Mouse (Mus musculus) midbrain, embryonic 16.5 days (tissue): ENCODE results near the gene Tspo2. TPM values are rescaled to one million over a fixed set of nuclear protein-coding genes. Genes with fewer than 3 reads are reported as not detected.

Experiments
- ATAC-seq: fragments of 200-750 bp; cut with Nextera tagmentation; 2 replicates; pipeline ENCODE4 v1.8.0; 2017; ENCODE audit warnings: moderate TSS enrichment
- H3K27ac ChIP-seq: fragments of 300-500 bp; sonication (generic); 2 replicates; pipeline ENCODE4 v1.5.1; 2014; ENCODE audit warnings: mild to moderate bottlenecking, low read length, mixed read lengths
- H3K27me3 ChIP-seq: fragments of 300-500 bp; sonication (generic); 2 replicates; pipeline ENCODE4 v1.6.1; 2014; ENCODE audit warnings: low read depth, low read length, mixed read lengths; ENCODE audit not compliant: control insufficient read depth, insufficient read depth
- H3K36me3 ChIP-seq: fragments of 300-500 bp; sonication (generic); 2 replicates; pipeline ENCODE4 v1.6.1; 2014; ENCODE audit warnings: mild to moderate bottlenecking, low read length, moderate library complexity, mixed read lengths; ENCODE audit not compliant: control insufficient read depth, insufficient read depth
- H3K4me1 ChIP-seq: fragments of 300-500 bp; sonication (generic); 2 replicates; pipeline ENCODE4 v1.6.1; 2014; ENCODE audit warnings: mild to moderate bottlenecking, low read length, mixed read lengths; ENCODE audit not compliant: control insufficient read depth, insufficient read depth
- H3K4me2 ChIP-seq: fragments of 300-500 bp; sonication (generic); 2 replicates; pipeline ENCODE4 v1.6.1; 2014; ENCODE audit warnings: mild to moderate bottlenecking, low read length, mixed read lengths
- H3K4me3 ChIP-seq: fragments of 300-500 bp; sonication (generic); 2 replicates; pipeline ENCODE4 v1.5.1; 2014; ENCODE audit warnings: low read depth, mild to moderate bottlenecking, low read length, moderate library complexity, mixed read lengths
- H3K9ac ChIP-seq: fragments of 300-500 bp; sonication (generic); 2 replicates; pipeline ENCODE4 v1.6.1; 2014; ENCODE audit warnings: low read depth, low read length, mixed read lengths
- H3K9me3 ChIP-seq: fragments of 300-500 bp; sonication (generic); replicated peaks from 2 replicates; pipeline ENCODE4 v1.6.1; 2014; ENCODE audit warnings: mild to moderate bottlenecking, low read length, mixed read lengths; ENCODE audit not compliant: control insufficient read depth, poor library complexity, severe bottlenecking
- WGBS: fragments of 180-500 bp; shearing (Covaris S2); extraction: QIAGEN DNeasy Blood & Tissue Kit; methylation state at CpG from one replicate; pipeline ENCODE4 v1.1.7; 2014; 5-methylcytosine and 5-hydroxymethylcytosine counted together
- polyA plus RNA-seq: library from polyadenylated mRNA; unstranded; fragments of >200 nt; fragmentation: Nextera tagmentation; extraction: Ambion mirVana; gene quantifications from 2 replicates; pipeline ENCODE4 v1.2.1, GENCODE M21; 2015

The Tspo2 gene
- polyA plus RNA-seq, 1 experiment from 2014 or later, result 1.9 TPM

DNA sequence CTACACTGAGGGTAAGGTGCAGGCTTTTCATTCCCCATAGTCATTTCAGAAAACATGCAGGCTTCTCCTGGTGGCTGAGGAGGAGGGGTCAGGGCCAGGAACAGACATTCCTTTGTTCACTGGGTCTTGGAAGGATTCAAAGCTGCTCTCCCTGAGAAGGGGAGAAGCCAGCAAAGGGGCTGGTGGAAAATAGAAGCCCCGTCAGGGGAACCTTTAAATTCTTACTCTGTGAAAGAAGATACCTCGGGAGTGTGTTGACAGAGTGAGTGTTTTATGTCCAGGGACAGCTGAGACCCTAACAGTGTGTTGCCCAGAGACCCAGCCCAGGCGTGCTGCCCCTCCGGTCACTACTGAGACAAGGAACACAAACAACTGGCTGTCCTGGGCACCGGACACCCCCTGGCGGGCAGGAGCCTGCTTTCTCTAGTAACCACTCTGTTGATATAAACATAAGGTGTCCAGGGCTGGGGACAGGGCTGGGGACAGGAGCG, 13.9 kb downstream of the Tspo2 start:
- no peak overlapping the region for H3K4me2 ChIP-seq
- H3K4me1 ChIP-seq, result no peaks in the 10 kb centered on the region
- no peak overlapping the region for H3K9ac ChIP-seq
- no peak overlapping the region for H3K27ac ChIP-seq
- H3K4me3 ChIP-seq, result no peak overlapping the region
- WGBS, result 40% methylated on average over 7 of the region's 7 CpGs
- no peak; the same call in 1 of the 2 replicates for ATAC-seq
- H3K27me3 ChIP-seq, result no peaks in the 10 kb centered on the region
- H3K36me3 ChIP-seq, result no peaks in the 10 kb centered on the region
- no peaks in the 10 kb centered on the region for H3K9me3 ChIP-seq

DNA sequence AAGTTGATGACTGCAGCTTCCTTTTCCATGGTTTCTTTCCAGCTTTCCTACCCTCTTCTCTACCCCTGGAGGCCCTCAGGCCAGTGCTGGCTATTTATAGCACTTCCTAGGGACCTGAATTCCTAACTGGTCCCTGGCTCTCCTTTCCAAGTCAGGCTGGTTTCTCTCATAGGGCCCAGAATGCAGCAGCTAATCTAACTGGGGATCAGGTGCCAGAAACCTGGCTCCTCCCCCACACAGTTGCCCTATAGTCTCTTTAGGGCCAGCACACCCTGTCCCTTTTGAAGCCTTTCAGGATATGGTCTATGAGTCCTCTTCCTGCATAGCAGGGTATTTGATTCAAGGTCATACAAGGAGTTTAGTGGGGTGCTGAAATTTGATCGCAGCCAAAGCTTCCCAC, 14.8 kb downstream of the Tspo2 start:
- Histone ChIP-seq H3K9me3 (no peaks in the 10 kb centered on the region), H3K27ac (no peak overlapping the region), H3K9ac (no peak overlapping the region), H3K27me3 (no peaks in the 10 kb centered on the region), H3K36me3 (no peaks in the 10 kb centered on the region), H3K4me3 (no peak overlapping the region), H3K4me2 (no peak overlapping the region), H3K4me1 (no peaks in the 10 kb centered on the region)
- no peak for ATAC-seq
- 85% methylated on average over 1 of the region's 1 CpGs for WGBS

DNA sequence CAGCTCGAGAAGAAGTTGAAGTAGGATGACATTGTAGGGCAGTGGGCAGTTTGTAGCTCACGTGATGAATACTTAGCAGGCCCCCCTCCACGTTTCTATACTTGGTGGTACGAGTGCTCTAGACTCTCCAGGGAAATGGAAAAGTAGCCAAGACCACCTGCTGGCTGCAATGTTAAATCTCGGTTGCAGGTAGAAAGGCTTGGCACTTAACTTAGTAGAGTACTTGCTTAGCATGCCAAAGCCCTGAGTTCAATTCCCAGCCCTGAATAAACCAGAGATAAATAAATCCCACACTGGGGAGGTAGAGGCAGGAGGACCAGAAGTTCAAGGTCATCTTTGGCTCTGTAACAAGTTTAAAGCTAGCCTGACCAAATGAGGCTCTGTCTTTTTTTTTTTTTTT, 16.8 kb downstream of the Tspo2 start:
- 79% methylated on average over 5 of the region's 5 CpGs for WGBS
- Histone ChIP-seq H3K27me3 (no peaks in the 10 kb centered on the region), H3K9me3 (no peaks in the 10 kb centered on the region), H3K4me1 (no peaks in the 10 kb centered on the region), H3K9ac (no peak overlapping the region), H3K36me3 (no peaks in the 10 kb centered on the region), H3K4me2 (no peak overlapping the region), H3K27ac (no peak overlapping the region), H3K4me3 (no peak overlapping the region)
- no peak for ATAC-seq

DNA sequence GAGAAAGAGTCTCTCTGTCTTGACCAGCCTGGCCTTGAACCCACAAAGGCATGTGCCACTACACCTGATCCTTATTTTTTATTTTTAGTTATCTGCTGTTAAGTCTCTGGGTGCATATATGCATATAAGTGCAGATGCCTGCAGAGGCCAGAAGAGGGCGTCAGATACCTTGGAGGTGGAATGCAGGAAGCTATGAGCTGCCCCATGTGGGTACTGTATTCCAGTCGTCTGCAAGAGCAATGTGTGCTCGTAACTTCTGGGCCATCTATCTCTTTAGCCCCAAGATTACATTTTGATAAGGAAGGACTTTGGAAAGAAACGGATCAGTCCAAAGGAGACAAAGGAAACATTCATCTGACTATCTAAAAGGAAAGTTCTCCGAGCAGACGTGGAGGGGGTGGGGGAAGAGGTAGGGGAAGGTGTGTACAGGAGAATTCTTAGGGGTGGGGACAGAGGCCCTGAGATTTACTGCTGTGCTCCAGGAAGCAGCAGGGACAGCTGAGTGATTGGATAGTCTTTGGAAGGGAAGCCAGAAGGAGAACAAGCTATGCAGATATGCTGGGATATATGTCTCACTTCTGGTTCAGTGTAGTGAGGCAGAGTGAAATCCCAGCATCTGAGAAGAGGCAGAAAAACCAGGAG, 17.5 kb downstream of the Tspo2 start:
- no peaks in the 10 kb centered on the region for H3K27me3 ChIP-seq
- H3K27ac ChIP-seq, result no peak overlapping the region
- no peak overlapping the region for H3K4me2 ChIP-seq
- H3K9ac ChIP-seq, result no peak overlapping the region
- no peaks in the 10 kb centered on the region for H3K36me3 ChIP-seq
- no peaks in the 10 kb centered on the region for H3K9me3 ChIP-seq
- no peaks in the 10 kb centered on the region for H3K4me1 ChIP-seq
- 78% methylated on average over 6 of the region's 6 CpGs for whole genome bisulfite sequencing
- ATAC-seq, result no peak
- no peak overlapping the region for H3K4me3 ChIP-seq

DNA sequence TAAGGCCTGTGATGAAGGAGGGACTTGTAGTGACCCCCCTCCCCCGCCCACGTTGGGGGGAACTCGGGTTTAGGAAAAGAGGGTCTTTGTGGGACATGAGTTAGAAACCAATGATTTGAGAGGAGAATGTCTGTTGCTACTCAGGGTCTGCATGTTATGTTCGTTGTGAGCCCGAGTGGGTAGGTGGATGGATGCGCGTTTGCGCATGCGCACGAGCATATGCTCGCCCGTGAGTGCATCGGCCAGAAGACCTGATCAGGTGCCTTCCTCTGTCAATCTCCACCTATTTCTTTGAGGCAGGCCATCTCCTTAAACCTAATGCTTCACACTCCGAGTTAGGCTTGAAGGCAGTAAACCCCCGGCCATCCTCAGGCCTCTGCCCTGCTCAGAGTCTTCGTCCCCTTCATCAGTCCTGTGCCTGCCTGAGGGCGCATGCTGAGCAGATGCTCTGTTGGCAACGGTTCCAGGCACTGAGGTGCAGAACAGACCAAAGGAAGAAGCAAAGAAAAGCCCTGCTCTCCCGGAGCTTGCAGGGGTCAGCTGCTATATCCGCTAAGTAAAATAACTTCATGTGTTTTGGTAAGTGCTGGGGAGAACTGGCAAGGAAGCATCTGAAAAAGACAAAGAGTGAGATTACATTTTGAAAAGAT, 18.2 kb downstream of the Tspo2 start:
- no peaks in the 10 kb centered on the region for H3K36me3 ChIP-seq
- no peaks in the 10 kb centered on the region for H3K4me1 ChIP-seq
- no peaks in the 10 kb centered on the region for H3K27me3 ChIP-seq
- H3K4me3 ChIP-seq, result no peak overlapping the region
- 80% methylated on average over 20 of the region's 20 CpGs for WGBS
- H3K9ac ChIP-seq, result no peak overlapping the region
- H3K27ac ChIP-seq, result no peak overlapping the region
- H3K9me3 ChIP-seq, result no peaks in the 10 kb centered on the region
- no peak overlapping the region for H3K4me2 ChIP-seq
- no peak for ATAC-seq

DNA sequence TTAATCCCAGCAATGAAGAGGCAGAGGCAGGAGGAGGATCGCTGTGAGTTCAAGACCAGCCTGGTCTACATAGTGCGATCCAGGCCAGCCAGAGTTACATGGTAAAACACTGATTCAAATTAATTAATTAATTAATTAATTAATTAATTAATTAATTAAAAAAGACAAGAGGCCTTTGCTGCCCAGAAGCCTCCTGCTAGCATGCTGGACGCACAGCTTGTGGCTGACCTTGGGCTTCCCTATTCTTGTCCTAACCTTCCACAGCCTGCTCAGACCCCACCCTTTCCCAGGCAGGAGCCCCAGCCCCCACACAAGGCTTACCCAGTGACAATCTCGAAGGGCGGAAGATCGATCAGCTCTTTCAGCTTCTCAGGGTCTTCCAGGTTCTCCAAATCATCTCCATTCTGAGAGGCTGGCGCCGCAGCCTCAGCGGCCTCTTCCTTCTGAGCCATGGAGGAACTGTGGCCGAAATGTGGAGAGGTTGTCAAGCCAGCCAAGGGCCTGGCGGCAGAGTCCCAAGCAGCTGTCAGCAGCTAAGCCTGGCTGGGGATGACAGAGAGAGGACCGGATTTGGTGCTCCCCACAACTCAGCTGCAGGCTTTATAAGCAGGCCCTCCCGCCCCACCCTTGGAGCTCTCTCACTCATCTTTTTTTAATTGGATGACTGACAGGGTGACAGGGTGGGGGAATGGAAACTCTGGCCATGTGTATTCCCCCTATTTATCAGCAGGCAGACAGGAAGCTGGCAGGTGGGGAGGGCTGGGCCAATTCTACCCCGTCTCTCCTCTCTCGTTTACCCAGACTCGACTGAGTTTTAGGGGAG, 19.0 kb downstream of the Tspo2 start, which contains the start of gene Apobec2:
Gene Apobec2, minus strand, starts transcription at position 773 of the 823 bp plus-strand sequence.
- peak; percentile 30; the same call in 1 of the 2 replicates for ATAC-seq
- WGBS, result 68% methylated on average over 16 of the region's 16 CpGs
- Histone ChIP-seq H3K27me3 (no peaks in the 10 kb centered on the region), H3K4me3 (no peak within 1 kb of the TSS), H3K27ac (no peak within 1 kb of the TSS), H3K9me3 (no peaks in the 10 kb centered on the region), H3K9ac (no peak within 1 kb of the TSS), H3K4me2 (no peak within 1 kb of the TSS), H3K4me1 (no peaks in the 10 kb centered on the region), H3K36me3 (no peaks in the 10 kb centered on the region)

DNA sequence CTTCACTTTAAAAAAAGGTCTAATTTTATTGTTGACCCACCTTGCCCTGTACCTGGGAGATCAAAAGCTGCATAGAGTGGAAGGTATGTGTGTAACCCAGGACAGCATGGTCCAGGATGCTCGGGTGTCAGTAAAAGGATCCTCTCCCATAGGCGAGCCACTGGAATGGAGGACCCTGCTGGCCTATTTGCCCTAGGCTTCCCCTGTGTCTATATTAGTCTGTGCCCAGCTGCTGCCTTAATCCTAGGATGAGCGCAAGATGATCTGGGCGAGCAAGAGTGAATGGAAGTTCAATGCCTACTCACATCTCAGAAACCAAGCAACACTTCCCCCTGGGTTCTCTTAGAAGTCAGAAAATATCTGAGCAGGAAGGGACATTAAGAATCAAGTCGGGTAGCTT, 20.3 kb downstream of the Tspo2 start:
- 68% methylated on average over 5 of the region's 5 CpGs for WGBS
- Histone ChIP-seq H3K36me3 (no peaks in the 10 kb centered on the region), H3K4me2 (no peak overlapping the region), H3K9ac (no peak overlapping the region), H3K4me1 (no peaks in the 10 kb centered on the region), H3K27me3 (no peaks in the 10 kb centered on the region), H3K4me3 (no peak overlapping the region), H3K9me3 (no peaks in the 10 kb centered on the region), H3K27ac (no peak overlapping the region)
- ATAC-seq, result no peak

DNA sequence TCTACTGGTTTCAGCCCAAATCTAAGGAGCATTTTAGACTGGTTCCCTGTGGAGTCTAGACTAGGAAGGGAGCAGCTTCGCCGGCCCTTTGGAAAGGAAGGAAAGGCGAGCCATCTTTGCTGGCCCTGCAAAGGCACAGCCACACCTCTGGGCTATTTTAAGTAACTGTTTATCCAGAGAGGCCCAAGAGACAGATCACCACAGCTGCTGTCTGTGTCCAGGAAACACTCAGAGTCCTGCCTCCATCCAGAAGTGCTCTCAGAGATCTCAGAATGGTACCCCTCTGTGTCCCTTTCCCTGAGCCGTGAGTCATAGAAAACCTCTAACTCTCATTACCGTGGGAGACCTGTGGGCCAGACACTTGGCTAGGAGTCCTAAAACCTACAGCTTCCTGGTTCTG, 20.9 kb downstream of the Tspo2 start:
- no peaks in the 10 kb centered on the region for H3K9me3 ChIP-seq
- no peak overlapping the region for H3K4me2 ChIP-seq
- WGBS, result 74% methylated on average over 5 of the region's 5 CpGs
- ATAC-seq, result no peak
- H3K27ac ChIP-seq, result no peak overlapping the region
- no peaks in the 10 kb centered on the region for H3K4me1 ChIP-seq
- no peaks in the 10 kb centered on the region for H3K36me3 ChIP-seq
- H3K9ac ChIP-seq, result no peak overlapping the region
- H3K27me3 ChIP-seq, result no peaks in the 10 kb centered on the region
- no peak overlapping the region for H3K4me3 ChIP-seq
